Mouse (Mus musculus): ENCODE data around the gene Grk5.

Gene Grk5

DNA sequence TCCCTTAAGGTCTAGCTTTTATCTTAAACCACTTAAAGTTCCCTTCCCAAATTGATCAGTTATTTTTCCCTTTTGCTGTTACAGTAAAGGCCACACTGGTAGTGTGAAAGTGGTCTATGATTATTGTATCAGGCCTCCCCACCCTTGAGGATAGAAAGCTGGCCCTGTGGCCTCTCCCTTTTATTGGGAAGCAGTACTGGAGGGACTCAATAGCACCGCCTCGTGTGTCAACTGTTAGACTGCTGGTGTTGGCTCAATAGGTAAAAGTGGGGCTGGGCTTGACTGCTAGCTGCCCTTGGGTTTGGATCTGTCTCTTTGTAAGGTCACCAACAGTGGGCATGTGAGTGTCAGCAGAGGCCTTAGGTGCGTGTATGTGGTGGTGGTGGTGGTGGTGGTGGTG is 174.8 kb downstream of the Grk5 start:
- DNase-seq (ENCODE audit: low spot score) = no peak

DNA sequence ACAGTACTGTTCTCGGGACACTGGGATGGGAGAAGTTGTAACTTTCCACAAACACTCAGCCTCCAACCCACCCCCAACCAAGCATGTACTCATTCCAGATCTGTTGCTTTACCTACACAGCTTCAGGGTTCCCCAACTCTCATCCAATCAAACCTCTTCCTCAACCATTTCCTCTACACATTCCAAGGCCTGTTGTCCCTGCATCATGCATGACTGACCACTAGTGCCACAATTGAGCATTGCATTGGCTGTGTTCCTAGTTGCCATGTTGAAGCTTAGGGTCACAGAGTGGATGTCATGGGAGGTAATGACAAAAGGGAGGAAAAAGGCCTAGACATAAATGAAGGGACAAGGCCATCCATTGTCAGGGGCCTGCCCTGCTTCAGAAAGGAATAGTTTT is 175.5 kb downstream of the Grk5 start:
- no peak for DNase-seq (ENCODE audit: low spot score)

DNA sequence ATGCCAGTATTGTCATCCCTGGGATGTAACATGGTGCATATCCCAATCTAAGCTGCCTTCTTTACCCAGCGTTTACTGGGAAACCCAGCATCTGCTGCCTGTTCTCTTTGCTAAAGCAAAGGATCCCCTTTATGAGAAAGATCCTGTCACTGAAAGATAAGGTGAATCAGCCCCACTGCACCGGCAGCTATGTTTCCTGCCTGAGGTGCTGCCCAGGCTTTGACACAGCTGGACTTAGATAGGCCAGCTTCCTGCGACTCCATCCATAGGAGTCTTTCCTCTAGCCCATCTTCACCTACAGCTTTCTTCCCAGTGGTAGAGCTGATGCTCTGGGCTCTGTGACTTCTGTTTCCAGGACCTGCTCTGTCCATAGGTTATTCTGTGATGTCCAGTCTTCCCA is 189.1 kb downstream of the Grk5 start:
- no peak for DNase-seq (ENCODE audit: low spot score)

GRCm38 (mm10) chr19:61080251-61080749 is 190.8 kb downstream of the Grk5 start:
- DNase-seq (ENCODE audit: low spot score) = no peak

DNA sequence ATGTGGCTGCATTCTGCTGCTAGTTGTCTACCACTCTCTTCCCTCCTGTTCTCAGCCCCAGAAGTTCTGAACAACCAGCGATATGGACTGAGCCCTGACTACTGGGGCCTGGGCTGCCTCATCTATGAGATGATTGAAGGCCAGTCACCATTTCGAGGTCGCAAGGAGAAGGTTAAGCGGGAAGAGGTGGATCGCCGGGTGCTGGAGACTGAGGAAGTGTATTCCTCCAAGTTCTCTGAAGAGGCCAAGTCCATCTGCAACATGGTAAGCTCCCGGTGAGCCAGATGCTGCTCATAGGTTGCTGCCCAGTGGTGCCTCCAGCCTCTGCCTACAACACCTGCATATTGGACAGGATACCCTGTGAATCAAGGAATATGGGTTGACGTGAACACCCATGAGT is 193.5 kb downstream of the Grk5 start:
- no peak for DNase-seq (ENCODE audit: low spot score)

- peak; percentile 95 for DNase-seq (ENCODE audit: low spot score)
Measured at GRCm38 (mm10) chr19:61084149-61084940, 194.8 kb downstream of the Grk5 start.

- DNase-seq (ENCODE audit: low spot score) = no peak
Measured at GRCm38 (mm10) chr19:61085217-61085616, 195.7 kb downstream of the Grk5 start.

DNA sequence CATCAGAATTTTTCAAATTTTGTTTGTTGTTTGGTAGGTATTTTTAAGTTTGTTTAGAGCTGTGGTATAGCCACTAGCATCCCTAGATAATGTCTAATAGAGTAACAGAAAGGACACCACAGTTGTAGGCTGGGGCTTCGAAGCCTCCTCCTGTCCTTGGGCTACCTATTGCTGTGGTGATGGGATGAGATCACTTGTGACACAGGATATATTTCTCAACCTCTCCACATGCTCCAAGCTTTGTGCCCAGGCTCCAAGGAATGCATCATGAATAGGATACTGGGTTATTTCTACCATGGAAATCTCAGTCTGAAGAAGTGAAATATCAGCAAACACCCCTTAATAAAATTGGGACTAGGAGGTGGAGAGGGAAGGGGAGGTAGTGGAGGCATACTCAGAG is 198.2 kb downstream of the Grk5 start:
- DNase-seq (ENCODE audit: low spot score) = no peak

DNA sequence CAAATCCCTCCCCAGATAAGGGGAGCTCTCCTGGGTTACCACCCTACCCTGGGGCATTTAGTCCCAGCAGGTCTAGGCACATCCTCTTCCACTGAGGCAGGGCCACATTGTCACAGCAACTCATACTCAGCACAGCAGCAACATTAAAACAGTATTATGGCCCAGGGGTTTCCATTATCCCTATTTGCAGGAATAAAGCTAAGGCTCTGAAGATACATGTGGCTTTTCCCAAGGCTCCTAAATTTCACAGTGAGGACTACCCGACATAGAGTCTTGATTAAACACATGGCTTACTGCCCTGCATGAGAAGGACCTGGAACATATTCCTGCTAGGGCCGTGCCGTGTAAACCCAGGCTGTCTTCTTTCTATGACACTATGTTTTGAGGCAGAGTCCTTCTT is 199.5 kb downstream of the Grk5 start:
- no peak for DNase-seq (ENCODE audit: low spot score)

- DNase-seq (ENCODE audit: low spot score) = no peak
Measured at GRCm38 (mm10) chr19:61090541-61090940, 201.0 kb downstream of the Grk5 start.

- DNase-seq (ENCODE audit: low spot score) = no peak
Measured at GRCm38 (mm10) chr19:61096776-61097175, 207.2 kb downstream of the Grk5 start.

GRCm38 (mm10) chr19:61097764-61098163 is 208.2 kb downstream of the Grk5 start:
- peak; percentile 33 for DNase-seq (ENCODE audit: low spot score)

DNA sequence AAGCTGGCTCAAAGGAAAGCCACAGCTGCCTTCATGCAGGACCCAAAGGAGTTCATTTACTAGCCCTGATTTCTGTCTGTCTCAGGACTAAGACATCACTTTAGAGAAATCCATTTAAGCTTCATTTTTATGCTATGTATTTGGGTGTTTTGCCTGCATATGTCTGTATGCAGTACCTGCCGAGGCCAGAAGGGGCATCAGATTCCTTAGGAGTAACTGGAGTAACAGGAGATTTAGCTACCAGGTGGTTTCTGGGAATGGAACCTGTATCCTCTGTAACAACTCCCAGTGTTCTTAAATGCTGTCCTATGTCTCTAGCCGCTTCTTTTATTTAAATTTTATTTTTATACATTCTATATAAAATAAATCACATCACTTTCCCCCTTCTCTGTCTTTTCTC is 220.6 kb downstream of the Grk5 start:
- DNase-seq (ENCODE audit: low spot score) = no peak

GRCm38 (mm10) chr19:61131096-61131495 is 241.5 kb downstream of the Grk5 start:
- no peak for DNase-seq (ENCODE audit: low spot score)

DNA sequence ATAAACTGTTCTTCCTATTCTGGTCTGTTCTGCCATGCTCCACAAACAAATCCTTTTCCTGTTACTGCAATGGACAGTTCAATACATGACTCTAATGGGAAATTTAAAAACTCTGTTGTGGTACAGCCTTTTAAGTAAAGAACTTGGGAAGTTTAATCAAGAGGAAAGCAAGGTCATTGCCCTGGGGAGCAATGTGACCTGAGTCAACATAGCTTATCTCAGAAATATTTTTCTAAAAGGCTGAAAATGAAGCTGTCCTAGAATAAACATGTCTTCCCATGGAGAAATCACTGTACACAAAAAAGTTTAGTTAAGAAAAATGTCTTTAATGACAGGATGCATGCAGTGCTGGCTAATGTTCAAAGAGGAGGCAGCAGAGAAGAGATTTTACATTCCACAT is 249.1 kb downstream of the Grk5 start:
- no peak for DNase-seq (ENCODE audit: low spot score)

- DNase-seq (ENCODE audit: low spot score) = peak; percentile 75
Measured at GRCm38 (mm10) chr19:61140342-61141206, 251.0 kb downstream of the Grk5 start, which contains the start of gene Zfp950. Gene Zfp950, minus strand, starts transcription at chr19:61140840.

DNA sequence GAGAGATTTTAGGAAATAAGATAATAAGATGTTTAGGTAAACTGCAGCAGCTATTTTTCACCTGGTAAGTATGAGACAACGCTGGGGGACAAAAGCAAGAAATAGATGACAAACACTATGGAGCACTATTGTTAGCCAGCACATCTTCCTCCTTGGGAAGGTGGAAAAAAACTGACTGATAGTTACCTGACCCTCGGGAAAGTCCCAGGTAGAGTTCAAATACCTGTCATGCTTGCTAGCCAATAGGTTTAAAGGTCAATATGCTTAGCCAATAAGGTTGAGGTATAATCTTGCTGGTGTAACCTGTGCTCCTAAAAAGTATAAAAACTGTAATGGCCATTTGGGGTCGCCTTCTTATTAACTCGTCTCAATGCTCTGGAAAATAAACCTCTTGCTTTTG is 251.8 kb downstream of the Grk5 start:
- DNase-seq (ENCODE audit: low spot score) = no peak
